Mouse (Mus musculus) bone marrow macrophage, adult 2 months (primary cell): ENCODE measurements around the gene Cmtr1. TPM values are rescaled to one million over a fixed set of nuclear protein-coding genes. Genes with fewer than 3 reads are reported as not detected.

ENCODE experiments used
- H3K27ac ChIP-seq: 2 replicates; pipeline ENCODE4 v1.5.1; 2012; ENCODE audit warnings: low read depth, low read length; ENCODE audit not compliant: insufficient read depth
- H3K4me1 ChIP-seq: 2 replicates; pipeline ENCODE4 v1.6.1; 2012; ENCODE audit warnings: low read length; ENCODE audit not compliant: control insufficient read depth, insufficient read depth
- H3K4me3 ChIP-seq: 2 replicates; pipeline ENCODE4 v1.5.1; 2012; ENCODE audit warnings: mild to moderate bottlenecking, low read length, moderate library complexity; ENCODE audit not compliant: insufficient read depth
- CTCF ChIP-seq: IDR thresholded peaks from 2 replicates; pipeline ENCODE4 v1.5.1; 2012; ENCODE audit warnings: low read depth, mild to moderate bottlenecking, low read length, moderate library complexity
- POLR2A ChIP-seq: IDR thresholded peaks from 2 replicates; pipeline ENCODE4 v1.6.1; 2012; ENCODE audit warnings: mild to moderate bottlenecking, low read depth, low read length, borderline replicate concordance
- polyA plus RNA-seq: library from polyadenylated mRNA; stranded (reverse); fragments of >200 nt; gene quantifications from 2 replicates; pipeline ENCODE4 v1.2.4, GENCODE M21; 2012; ENCODE audit not compliant: missing spikeins, insufficient read depth, insufficient read length

Gene Cmtr1
- polyA plus RNA-seq, 1 experiment = 60.7 TPM

DNA sequence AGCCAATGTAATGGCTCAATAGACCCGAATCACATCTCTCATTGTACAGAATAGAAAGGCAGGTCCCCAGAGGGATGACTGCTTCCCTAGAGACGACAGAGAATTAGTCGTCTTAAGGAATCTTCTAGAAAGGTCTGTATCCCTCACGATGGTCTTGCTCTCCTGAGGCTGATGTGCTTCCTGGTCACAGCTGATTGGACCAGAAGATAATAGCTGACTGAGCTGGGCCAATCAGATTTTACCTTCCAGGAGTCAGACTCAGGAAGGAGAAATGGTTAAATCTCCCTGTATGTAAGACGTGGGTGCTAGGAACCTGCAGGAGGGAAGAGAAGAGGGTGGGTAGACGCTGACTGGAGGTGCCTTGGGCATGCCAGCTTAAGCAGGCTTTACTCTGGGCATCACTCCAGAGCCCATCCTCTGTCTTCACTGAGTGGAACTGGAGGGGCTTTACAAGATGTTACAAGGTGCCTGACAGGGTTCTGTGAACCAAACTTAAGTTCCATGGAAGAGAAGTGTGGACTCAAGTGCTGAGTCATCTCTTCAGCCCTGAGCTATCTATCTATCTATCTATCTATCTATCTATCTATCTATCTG is 64.7 kb downstream of the Cmtr1 start:
- Histone ChIP-seq H3K4me1 (no peaks in the 10 kb centered on the region), H3K4me3 (no peak overlapping the region), H3K27ac (no peak overlapping the region)
- no peak for TF ChIP-seq CTCF
- TF ChIP-seq POLR2A = no peak

DNA sequence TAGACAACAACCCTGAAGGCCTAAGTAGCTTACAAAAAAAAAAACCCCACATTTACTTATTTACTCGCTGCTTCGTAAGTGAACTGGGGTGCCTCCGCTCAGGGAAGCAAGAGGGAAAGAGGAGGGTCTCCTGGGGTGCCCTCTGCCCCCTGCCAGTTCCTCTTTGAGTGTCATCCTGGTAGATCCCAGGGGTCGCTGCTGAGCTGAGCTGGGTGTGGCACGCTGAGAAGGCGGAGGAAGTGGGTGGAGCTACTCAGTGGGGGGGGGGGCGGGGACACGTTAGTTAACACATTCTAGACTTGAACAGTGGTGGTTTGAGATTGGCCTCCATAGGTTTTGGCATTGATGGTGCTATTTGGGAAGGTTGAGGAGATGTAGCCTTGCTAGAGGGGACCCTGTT is 67.7 kb downstream of the Cmtr1 start:
- TF ChIP-seq POLR2A (no peak), CTCF (no peak)
- H3K27ac ChIP-seq = no peak overlapping the region
- H3K4me3 ChIP-seq = no peak overlapping the region
- no peaks in the 10 kb centered on the region for H3K4me1 ChIP-seq

DNA sequence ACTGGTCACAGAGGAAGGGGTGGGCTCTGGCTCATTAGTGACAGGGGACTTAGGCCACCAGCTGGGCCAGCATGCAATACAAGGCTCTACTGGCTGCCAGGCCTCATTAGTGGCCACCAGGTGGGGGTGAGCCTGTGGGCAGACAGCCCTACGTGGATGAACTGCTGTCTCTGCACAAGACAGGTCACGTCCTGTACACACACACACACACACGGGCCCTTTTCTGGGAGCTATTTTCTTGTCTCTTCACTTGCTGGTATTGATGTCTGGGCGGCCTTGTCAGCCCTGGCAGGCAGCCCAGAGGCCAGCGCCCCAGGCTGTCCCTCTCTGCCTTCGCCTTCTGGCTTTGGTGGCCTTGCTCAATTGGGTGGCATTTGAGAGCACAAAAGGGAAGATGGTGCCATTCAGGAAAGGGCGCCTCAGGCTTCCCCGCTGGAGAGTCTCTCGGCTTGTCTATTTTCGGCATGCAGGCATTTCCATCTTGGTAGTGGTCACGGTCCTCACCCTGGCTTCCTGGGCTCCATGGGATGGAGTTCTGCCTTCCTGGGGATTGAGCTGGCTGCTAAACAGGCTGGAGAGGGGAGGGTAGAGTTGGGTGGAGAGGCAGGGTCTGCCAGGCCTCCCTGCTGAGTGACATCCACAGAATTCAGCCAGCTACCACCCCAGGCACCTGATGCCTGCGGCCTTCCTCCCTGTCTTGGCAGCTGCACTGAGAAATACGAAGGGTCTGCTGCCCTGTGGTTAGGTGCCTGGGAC is 70.3 kb downstream of the Cmtr1 start:
- Histone ChIP-seq H3K4me3 (no peak overlapping the region), H3K4me1 (no peaks in the 10 kb centered on the region), H3K27ac (no peak overlapping the region)
- no peak for TF ChIP-seq POLR2A
- no peak for TF ChIP-seq CTCF

DNA sequence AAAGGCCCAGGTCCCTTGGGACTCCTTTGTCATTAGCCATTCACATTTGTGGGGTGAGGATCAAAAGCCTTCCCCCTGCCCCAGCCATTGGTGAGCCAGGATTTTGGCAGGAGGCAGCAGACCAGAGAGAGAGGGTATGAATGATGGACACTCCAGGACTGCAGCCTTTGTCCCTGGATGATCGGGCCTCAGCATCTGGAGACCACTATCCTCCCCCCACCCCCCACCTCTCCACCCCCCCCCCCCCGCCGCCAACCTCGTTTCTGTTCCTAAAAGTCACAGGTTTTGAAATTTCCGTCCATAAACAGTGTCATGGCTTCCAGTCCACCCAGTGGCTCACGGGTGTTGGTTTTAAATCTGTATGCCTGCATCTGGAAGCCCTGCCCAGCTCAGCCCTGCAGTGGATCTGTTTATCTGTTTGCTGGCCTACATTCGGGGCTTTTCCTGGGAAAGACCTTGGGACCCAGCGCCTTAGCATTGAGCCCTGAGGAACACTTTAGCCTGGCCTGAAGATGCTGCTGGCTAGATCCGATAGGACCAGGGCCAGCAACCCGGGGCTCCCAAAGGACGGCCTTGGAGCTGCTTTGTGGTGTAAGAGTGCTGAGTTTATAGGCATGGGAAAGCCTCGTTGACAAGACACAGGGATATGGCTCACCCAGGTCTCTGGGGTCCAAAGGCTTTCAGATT is 71.0 kb downstream of the Cmtr1 start:
- TF ChIP-seq CTCF = no peak
- no peak for TF ChIP-seq POLR2A
- H3K27ac ChIP-seq = no peak overlapping the region
- H3K4me3 ChIP-seq = no peak overlapping the region
- no peaks in the 10 kb centered on the region for H3K4me1 ChIP-seq

DNA sequence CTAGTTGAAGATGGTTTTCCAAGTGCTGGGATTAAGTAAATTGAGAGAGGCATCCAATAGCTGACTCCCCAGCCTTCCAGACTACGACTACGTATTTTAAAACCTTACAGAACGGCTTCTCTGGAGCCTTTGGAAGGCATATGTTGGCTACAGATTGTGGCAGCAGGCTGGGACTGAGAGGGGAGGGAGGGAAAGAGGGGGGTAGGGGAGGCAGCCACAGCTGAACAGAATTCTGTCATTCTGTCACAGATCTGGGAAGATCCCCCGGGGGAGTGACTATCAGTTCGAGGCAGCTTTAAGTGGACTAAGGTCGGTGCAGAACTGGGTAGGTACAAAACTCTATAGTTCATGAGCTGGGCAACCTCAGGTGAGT is 71.5 kb downstream of the Cmtr1 start:
- H3K4me3 ChIP-seq = no peak overlapping the region
- no peak overlapping the region for H3K27ac ChIP-seq
- no peaks in the 10 kb centered on the region for H3K4me1 ChIP-seq
- no peak for TF ChIP-seq POLR2A
- TF ChIP-seq CTCF = no peak

DNA sequence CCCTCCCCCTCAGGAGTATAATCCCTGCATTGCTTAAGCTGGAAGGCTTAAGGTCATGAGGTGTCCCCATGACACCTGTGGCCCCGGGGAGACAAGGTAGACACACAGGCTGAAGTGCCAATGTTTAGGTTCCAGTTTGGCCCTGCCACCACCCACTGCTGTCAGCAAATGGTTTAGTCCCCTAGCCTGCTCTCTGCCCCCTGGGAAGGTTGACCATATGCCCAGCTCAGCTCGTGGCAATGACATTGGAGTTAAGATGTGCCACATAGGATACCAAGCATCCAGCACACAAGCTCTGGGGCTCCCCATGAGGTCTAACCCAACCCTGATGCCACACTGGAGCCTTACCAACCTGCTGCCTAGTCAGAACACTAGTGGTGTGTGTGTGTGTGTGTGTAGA is 72.1 kb downstream of the Cmtr1 start:
- TF ChIP-seq CTCF (no peak), POLR2A (no peak)
- H3K27ac ChIP-seq = no peak overlapping the region
- H3K4me3 ChIP-seq = no peak overlapping the region
- H3K4me1 ChIP-seq = no peaks in the 10 kb centered on the region

DNA sequence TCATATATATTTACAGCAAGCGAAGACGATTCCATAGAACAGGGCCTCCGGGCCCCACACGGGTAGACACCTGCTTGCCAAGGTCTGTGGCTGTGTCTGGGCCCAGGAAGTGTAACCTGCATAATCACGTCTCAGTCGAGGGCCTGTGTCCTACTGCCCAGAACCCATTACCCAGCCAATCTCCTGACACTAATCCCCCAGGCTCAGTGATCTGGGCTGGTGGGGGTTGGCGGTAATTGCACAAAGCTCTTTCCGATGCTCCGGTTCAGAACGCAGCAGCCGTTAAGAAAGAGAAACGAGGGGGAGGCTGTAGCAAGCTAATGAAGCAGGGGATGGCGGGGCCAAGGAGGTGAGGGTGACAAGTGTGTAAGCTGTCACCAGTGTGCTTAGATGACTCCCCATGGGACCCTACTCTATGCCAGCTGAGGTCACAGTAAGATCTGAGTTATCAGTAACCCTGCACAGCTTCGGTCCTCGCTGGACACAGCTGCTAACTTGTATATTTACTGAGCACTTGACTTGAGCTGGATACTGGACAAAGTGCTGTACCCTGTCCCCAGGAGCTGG is 76.1 kb downstream of the Cmtr1 start:
- Histone ChIP-seq H3K4me3 (no peak overlapping the region), H3K27ac (no peak overlapping the region), H3K4me1 (no peaks in the 10 kb centered on the region)
- no peak for TF ChIP-seq POLR2A
- no peak for TF ChIP-seq CTCF

DNA sequence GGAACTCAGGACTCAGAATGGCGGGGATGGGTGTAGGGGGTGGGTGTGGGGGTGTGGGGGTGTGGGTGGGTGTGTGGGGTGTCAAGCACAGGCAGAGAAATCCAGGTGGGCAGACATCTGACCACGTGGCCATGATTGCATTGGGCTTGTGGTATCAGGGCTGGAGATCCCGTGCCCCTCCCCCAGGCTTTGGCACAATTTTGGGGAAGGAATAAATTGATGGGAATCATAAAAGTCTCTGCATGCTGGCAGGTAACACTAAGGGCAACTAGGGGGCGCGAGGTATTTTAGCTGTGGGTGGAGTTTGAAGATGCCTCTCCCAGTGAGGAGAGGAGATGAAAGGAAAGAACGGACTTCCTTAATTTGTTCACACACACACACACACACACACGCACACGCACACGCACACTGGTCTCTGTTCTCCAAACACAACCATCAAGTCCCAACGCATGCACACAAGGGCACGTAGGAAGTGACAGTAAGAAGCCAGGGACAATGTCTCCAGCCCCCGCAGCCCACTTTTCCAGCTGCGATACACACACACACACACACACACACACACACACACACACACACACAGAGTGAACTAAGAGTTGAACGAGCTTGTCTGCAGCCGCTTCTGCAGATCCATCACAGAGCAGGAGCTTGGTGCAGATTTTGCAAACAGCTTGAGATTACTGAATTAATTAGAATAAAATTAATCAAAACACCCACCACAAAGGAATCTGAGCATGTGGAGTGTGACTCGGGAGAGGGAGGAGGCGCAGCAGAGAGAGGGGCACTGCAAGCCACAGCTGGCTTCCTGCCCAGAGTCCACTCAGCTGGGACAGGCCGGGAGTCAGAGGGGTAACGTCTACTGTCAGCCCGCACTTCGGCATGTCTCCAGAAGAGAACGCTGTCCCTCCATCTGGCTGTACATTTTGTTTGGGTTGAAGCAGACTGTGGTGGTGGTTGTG is 77.7 kb downstream of the Cmtr1 start:
- no peak overlapping the region for H3K27ac ChIP-seq
- no peaks in the 10 kb centered on the region for H3K4me1 ChIP-seq
- TF ChIP-seq POLR2A (no peak), CTCF (no peak)
- no peak overlapping the region for H3K4me3 ChIP-seq

DNA sequence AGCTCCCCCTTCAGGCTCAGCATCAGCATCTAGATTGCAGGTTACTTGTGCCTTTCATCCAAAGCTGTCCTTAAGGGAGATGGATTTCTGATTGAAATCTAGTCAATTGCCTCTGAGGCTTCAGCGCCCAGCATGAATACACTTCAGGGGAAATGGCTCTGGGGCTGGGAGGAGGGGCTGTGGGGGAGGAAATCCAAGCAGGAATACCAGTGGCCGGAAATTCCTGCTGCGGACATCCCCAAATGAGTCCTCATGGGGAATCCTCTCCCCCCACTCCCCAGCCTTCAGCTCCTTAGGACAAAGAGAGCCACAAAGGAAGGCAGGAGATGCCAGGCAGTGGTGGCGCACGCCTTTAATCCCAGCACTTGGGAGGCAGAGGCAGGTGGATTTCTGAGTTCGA is 87.1 kb downstream of the Cmtr1 start:
- no peak for TF ChIP-seq CTCF
- no peak for TF ChIP-seq POLR2A
- Histone ChIP-seq H3K4me3 (no peak overlapping the region), H3K4me1 (no peaks in the 10 kb centered on the region), H3K27ac (no peak overlapping the region)
